Mouse (Mus musculus) C2C12 (cell line): Measurements from ENCODE around the gene Pappa. TPM values are rescaled to one million over a fixed set of nuclear protein-coding genes. Genes with fewer than 3 reads are reported as not detected.

ENCODE experiments used
- H3K27me3 ChIP-seq: one replicate; pipeline ENCODE4 v1.6.1; 2011; ENCODE audit not compliant: control insufficient read depth, insufficient read depth, insufficient read length
- H3K36me3 ChIP-seq: one replicate; pipeline ENCODE4 v1.6.1; 2011; ENCODE audit not compliant: control insufficient read depth, insufficient read depth
- H3K4me3 ChIP-seq: one replicate; pipeline ENCODE4 v1.5.1; 2011; ENCODE audit warnings: mild to moderate bottlenecking, control low read depth; ENCODE audit not compliant: poor library complexity, insufficient read depth, severe bottlenecking
- H3K79me2 ChIP-seq: one replicate; pipeline ENCODE4 v1.6.1; 2011; ENCODE audit not compliant: control insufficient read depth, insufficient read depth
- H3K79me3 ChIP-seq: one replicate; pipeline ENCODE4 v1.6.1; 2011; ENCODE audit warnings: low read depth, control low read depth
- H3ac ChIP-seq: one replicate; pipeline ENCODE3; 2011; ENCODE audit warnings: low read depth; ENCODE audit not compliant: control insufficient read depth, insufficient read length
- CEBPB ChIP-seq: IDR thresholded peaks from one replicate; pipeline ENCODE4 v1.6.1; 2011; ENCODE audit warnings: low read depth, mild to moderate bottlenecking, control low read depth, moderate library complexity
- CTCF ChIP-seq: IDR thresholded peaks from one replicate; pipeline ENCODE4 v1.5.1; 2011; ENCODE audit not compliant: control insufficient read depth, insufficient read depth, insufficient read length
- FOSL1 ChIP-seq: IDR thresholded peaks from one replicate; pipeline ENCODE4 v1.8.0; 2011; ENCODE audit warnings: mild to moderate bottlenecking, low read length; ENCODE audit not compliant: poor library complexity, insufficient read depth, severe bottlenecking
- MYOD1 ChIP-seq: IDR thresholded peaks from one replicate; pipeline ENCODE4 v1.6.1; 2011; ENCODE audit warnings: low read depth; ENCODE audit not compliant: control insufficient read depth, insufficient read length
- MYOG ChIP-seq: IDR thresholded peaks from one replicate; pipeline ENCODE4 v1.6.1; 2011; ENCODE audit not compliant: control insufficient read depth, insufficient read length; ENCODE audit errors: extremely low read depth
- USF1 ChIP-seq: IDR thresholded peaks from one replicate; pipeline ENCODE4 v1.6.1; 2011; ENCODE audit warnings: low read depth, mild to moderate bottlenecking, control low read depth, moderate library complexity
- polyA plus RNA-seq: library from polyadenylated mRNA; unstranded; fragments of >200 nt; fragmentation: generic; extraction: Trizol; gene quantifications from one replicate; pipeline ENCODE4 v1.2.1, GENCODE M21; 2012; ENCODE audit warnings: missing spikeins

Gene Pappa
- polyA plus RNA-seq, 1 experiment = 0.57 TPM

GRCm38 (mm10) chr4:65399457-65399856, 275.5 kb downstream of the Pappa start:
- no peak for TF ChIP-seq MYOG
- no peak for TF ChIP-seq CEBPB
- Histone ChIP-seq H3K79me3 (no peaks in the 10 kb centered on the region), H3K27me3 (no peaks in the 10 kb centered on the region), H3K4me3 (no peak overlapping the region), H3K79me2 (no peaks in the 10 kb centered on the region), H3ac (no peak overlapping the region), H3K36me3 (no peaks in the 10 kb centered on the region)

GRCm38 (mm10) chr4:65402286-65402685, 278.3 kb downstream of the Pappa start:
- Histone ChIP-seq H3K79me2 (no peaks in the 10 kb centered on the region), H3K79me3 (no peaks in the 10 kb centered on the region), H3ac (no peak overlapping the region), H3K36me3 (no peaks in the 10 kb centered on the region), H3K27me3 (no peaks in the 10 kb centered on the region), H3K4me3 (no peak overlapping the region)
- no peak for TF ChIP-seq CTCF
- no peak for TF ChIP-seq MYOD1
- no peak for TF ChIP-seq FOSL1
- no peak for TF ChIP-seq USF1

DNA sequence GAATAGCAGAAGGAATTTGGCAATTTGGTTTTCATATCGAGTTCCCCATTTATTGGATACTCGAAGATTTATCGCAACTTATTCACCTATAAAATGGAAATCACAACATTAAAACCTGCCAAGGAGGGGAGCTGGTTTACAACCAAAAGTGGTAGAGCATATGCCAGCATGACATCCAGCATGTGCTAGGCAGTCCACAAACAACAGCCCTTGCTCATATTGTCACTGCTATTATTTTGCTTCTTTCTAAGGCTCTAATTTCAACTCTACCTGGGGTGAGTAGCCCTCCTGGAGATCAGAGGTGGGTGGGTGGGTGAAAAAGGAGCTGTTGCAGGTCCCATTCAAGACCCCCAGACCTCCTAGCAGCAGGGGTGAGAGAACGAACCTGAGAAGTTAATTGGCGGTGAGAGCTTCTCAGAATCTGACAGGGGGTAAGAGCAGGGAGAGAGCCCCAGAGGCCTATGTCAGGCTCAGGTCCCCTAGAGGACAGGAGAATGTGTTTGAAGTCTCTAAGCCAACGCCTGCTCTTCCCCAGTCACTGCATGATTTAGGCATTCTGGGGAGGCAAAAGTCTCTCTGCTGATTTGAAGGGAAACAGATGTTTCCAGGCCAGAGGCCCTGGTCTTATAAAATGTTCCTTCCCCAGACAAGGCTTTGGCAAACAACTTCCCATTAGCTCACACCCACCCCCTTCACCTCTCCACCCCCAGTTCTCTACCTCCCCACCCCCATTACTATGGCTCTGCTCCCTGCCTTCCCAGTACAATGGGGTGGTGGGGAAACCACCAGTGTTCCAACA, 279.1 kb downstream of the Pappa start:
- no peak overlapping the region for H3K4me3 ChIP-seq
- no peaks in the 10 kb centered on the region for H3K36me3 ChIP-seq
- TF ChIP-seq FOSL1 = no peak
- no peaks in the 10 kb centered on the region for H3K27me3 ChIP-seq
- no peaks in the 10 kb centered on the region for H3K79me2 ChIP-seq
- no peaks in the 10 kb centered on the region for H3K79me3 ChIP-seq
- H3ac ChIP-seq = no peak overlapping the region
